Mouse (Mus musculus) ovary, postnatal 14 days (tissue): ENCODE measurements around the gene Nox4.

Experiments
- DNase-seq: peaks from one replicate; pipeline ENCODE4 v3.0.0; 2022; ENCODE audit warnings: low spot score

The Nox4 gene

DNA sequence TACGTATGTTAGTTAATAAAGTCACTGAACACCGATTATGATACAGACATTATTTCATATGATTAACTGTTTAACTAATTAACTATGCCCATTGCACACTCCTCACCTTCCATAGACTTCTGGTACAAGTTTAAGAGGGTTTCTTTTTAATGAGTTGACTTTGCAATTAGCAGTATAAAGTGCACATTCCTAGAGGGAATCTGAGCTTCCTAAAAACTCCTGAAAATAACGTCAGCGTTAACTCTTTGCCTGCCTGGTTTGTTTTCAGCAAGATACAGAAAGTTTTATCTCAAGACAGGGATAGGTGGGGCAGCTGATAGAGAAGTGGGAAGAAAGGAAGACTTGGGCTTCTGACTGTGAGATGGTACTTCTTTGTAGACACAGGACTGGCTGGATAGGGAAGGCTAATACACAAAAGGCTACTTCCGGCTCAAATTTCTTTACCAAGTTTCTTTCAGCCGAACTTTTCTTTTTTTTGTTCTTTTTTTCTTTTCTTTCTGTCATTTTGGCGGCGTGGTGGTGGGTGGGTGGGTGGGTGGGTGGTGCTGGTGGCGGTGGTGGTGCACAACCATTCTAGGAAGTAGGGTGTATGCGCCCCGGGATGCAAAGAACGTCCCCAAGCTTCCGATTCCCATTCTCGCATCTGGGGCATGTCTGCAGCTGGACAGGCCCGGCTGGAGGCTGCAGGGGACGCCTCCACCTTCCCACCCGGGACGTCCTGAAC is at the start of gene Nox4:
Gene Nox4 (plus strand): TSS at position 241 of the 724 bp plus-strand sequence.
- no peak for DNase-seq

DNA sequence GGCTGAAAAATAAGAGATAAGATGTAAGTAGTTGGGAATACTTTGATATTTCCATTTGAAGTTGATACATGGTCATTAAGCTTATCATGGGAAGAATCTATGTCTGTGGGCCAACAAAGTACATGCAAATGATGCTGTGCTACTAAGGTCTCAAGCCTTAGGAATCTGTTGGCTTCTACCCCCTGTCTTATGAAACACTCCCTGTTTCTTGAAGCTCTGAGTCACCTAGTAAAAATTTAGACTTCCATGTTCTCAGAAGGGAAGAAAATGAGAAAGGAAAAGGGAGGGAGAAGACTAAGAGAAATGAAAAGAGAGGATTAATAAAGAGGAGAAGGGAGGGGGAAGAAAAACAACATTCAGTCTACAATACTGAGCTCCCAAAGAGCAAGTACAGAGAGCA is 41.1 kb upstream of the Nox4 start:
- DNase-seq = no peak

DNA sequence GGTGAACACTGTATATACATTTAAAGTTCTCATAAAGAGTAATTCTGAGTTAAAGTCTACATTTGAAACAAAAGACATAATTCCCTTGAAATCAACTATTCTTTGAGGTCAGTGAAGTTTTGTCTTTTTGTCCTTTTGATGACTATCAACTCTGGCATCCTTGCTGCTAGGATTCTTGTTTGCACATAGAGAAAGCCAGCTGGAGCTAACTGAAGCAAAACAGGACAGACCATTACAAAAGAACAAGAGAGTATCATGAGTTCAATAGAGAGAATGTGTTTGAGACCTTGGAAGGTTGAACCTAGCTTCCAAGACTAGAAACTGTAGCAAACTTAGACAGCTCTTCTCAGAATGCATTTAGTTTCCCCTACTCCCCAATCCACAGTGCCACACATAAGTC is 24.2 kb upstream of the Nox4 start:
- no peak for DNase-seq

DNA sequence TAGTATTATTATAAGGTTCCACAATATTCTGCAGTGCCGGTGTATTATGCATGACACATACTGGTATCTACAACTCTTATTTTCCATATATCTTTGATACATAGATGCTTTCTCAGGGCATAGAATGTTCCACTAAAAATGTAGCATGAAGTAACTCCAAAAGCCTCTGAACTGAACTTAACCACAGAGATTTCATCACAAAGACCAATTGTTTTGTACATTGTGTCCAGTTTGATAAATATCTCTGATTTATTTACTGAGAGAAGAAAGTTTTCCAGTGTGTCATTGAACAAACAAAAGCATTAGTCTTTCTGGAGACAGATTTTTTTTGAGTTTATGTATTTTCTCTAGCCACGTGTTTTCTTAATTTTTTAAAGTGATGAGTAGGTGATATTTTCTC is 23.1 kb upstream of the Nox4 start:
- DNase-seq = no peak

DNA sequence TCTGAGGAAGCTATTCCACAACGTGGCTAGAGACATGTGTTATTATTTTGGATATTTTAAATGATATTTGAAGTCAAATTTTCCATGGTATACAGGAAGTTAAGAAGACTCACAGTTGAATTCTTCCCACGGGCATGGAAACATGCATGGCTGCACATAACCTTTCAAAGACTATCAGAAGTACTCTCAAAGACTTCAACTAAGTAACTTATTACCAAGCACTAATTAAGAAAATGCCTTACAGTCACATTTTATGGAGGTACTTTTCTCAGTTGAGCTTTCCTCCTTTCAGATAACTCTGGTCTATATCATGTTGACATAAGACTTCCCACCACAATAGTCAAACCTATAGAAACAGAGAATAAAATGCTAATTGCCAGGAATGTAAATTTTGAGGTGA is 20.3 kb upstream of the Nox4 start:
- DNase-seq = no peak

DNA sequence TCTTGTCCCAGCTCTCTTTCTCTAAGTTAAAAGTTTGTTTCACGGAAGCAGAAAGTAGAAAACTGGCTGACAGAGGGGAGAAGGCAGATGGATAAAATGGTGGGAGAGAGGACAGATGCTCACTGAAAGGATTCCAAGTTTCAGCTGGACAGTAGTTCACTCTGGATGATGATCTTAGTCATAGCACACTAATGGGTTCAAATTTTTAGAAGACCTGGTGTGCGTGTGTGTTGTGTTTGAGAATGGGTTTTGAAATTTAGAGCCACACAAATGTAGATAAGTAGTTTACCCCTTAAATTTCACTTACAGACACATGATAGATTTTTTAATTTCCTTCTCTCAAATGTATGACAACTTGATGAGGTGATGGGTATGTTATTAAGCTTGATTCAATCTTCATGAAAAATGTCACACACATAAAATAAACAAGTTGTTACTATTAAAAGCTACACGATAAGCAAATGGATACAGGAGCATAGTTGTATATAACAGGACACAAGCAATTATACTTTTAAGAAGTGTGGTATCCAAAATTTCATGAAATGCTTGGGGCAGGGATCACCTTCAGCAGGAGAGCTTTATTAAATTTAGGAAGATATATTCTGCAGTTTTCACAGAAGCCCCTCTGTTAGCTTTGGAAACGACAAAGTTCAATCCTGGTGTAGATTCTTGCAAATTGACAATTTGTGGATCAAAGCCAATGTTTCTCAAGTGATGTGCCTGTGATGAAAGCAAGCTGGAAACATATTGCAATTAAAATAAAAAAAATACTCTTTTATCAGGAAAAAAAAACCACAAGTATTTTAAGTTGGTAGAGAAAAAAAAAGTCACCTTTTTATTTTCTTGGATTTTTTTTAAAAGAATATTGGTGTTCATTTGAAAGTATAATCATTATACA is 18.6 kb upstream of the Nox4 start:
- no peak for DNase-seq

DNA sequence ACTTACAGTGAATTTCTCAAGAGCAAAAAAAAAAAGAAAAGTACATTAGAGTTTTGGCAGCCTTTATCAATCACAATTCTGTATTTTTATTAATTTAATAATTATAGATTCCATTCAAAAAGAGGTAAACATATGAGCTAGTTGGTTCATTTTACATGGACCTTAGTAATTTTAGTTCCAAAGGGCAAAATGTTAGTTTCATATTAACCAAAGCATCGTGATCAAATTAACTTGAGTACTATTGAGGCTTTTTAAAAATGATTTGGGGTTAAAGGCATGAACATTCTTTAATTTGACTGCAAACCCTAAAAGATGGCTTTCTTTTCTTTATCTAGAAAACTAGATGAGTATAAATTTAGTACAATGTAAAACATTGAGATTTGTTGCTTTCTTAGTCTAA is 16.4 kb upstream of the Nox4 start:
- no peak for DNase-seq

DNA sequence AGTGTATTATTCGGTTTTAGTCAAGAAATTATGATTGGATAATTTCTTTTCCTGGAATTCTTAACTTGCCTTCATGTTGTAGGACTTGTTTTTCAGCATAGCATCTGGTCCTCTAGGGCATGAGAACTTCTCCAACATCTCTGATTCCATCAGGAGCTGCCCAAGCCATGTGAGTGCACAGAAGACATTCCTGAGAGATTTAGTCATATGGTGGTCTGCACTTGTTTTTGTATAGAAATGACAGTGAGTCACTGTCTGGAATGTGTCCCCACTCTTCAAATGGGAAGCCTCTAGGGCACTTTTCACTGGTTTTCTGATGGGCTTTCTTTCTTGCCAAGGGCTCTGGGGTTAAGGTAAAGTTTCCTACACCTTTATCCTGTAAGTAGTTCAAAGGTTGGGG is 4.8 kb upstream of the Nox4 start:
- DNase-seq = no peak

DNA sequence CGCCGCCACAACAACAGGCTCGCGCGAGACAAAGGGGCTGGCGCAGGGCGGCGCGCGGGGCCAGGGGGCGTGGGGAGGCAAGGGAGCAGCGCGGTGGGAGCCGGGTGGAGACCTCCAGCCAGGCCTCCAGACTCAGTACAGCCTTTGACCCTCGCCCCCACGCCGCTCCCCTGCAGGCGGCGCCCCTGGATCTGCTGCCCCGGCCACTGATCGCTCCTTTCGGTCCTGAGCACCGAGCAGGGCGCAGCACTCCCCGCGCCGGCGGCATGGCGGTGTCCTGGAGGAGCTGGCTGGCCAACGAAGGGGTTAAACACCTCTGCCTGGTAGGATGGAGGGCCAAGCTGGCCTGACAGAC is 661 bp downstream of the Nox4 start:
- peak; percentile 34 for DNase-seq

DNA sequence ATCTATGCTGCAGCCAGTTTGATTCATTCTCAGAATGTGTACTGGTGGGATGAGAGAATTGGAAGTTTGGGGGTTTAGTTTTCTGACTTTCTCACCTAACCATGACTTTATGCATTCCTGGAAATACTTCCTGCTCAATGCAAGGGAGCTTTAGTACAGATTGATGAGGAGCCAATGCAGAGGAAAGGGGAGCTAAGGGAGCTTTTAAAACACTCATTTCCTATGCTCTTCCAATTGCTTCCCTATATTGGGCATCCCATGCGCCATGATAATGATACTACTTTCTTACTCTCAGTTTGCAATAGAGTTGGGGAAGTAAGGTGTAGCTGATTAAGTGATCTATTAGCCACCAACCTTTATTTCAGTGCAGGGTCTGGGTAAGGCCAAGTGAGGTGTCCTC is 1.0 kb downstream of the Nox4 start:
- no peak for DNase-seq

DNA sequence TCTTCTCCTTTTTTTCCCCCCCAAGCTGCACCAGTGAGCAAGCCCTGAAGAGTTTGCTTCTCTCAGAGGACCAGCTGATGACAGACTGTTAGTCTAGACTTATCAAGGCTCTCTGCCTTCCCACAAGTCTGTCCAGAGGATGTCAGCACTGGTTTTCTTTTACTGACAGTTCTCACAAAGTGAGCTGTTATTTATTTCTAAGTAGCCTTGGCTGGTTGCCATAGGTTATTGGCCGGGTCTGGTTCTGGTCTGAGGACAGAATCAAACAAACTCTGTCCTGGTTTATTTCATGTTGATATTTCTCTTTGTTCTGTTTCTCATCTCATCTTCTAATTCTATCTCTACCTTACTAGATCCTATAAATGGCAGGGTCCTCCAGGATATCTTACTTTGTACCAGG is 2.0 kb downstream of the Nox4 start:
- DNase-seq = no peak

DNA sequence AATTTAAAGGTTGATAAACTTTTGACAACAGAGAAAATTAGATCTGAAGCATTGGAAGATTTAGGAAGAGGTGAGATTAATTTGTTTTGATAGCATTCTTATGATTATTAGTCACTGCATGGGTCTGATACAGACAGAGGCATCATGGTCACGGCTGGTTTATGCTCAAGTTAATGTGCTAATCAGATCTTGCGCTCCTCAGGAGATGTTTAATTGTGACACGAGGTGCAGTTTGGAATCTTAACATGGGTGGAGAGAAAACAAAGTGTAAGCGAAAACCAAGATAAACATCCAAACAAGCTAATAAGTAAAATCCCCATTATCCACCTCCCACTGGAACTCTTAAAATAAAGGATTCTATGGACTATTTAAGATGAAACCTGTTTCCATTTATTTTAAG is 6.2 kb downstream of the Nox4 start:
- DNase-seq = no peak

DNA sequence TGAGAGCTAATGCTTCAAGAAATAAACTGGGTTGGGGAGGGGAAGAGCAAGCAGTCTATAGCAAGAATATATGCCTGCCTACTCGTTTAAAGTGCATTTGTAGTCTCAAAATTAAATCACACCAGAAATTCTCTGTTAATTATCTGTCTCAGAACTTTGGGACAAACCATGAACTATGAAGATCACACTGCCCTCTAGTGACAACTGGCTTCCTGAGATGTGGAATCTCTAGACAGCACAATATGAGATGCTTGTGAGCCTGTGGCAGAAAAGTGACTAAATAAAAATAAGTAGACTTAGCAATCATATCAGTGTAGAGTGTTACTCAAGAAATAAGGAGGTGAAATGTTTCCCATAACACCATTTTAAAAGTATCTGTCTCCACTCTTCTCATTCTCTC is 31.3 kb downstream of the Nox4 start:
- peak; percentile 7 for DNase-seq

DNA sequence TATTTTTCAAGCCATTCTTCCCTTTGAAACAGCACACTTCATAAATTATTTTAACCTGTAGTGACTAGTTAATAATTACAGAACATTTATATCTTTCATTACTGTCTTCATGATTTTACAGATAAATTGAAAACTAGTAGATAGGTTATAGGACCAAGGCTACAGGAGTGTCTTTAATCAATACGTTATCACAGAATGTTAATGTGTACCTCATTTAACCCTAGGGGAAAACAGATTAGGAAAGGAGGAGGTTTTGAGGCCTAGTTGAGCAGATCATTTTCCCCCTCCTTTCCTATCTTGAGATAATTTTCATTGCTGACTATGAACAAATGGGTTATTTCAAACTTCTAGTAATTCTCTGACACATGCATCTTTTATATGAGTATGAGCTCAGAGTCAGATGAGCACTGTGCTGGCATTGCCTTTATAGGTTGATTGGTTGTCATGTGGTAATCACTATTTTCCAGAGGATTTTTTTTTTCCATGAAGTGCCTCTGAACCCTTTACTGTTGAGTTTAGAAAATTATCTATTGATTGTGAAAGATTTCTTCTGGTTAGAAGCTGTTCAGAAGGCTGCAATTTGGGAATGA is 57.9 kb downstream of the Nox4 start:
- no peak for DNase-seq

DNA sequence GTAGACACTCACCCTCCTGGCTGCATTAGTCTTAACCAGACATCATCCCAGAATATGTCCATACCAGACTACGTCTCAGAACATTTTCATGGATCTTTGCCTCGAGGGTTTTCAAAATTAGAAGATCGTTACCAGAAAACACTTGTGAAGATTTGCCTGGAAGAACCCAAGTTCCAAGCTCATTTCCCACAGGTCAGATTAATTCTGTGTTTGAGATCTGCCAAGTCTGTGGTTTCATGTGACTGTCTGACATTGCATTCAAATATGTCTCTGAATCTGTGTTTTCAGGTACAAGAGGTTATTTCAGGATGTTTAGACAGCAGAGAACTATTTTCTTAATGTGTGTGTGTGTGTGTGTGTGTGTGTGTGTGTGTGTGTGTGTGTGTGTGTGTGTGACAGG is 75.7 kb downstream of the Nox4 start:
- no peak for DNase-seq

DNA sequence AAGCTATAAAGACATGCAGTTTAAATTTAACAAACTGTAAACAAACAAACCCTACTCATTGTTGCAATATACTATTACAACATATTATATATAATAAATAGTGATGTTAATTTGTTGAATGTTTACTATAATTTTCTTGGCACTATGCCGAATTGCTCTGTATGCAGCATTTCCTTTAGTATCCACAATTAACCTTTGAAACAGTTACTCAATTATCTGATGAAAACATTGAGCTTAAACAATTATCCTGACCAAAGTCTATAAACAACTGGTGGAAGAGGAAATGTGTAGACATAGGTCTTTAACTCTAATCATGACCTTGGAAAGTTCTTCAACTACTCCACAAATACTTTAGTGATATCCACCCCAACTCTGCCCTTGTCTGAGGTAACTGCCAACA is 76.2 kb downstream of the Nox4 start:
- no peak for DNase-seq

DNA sequence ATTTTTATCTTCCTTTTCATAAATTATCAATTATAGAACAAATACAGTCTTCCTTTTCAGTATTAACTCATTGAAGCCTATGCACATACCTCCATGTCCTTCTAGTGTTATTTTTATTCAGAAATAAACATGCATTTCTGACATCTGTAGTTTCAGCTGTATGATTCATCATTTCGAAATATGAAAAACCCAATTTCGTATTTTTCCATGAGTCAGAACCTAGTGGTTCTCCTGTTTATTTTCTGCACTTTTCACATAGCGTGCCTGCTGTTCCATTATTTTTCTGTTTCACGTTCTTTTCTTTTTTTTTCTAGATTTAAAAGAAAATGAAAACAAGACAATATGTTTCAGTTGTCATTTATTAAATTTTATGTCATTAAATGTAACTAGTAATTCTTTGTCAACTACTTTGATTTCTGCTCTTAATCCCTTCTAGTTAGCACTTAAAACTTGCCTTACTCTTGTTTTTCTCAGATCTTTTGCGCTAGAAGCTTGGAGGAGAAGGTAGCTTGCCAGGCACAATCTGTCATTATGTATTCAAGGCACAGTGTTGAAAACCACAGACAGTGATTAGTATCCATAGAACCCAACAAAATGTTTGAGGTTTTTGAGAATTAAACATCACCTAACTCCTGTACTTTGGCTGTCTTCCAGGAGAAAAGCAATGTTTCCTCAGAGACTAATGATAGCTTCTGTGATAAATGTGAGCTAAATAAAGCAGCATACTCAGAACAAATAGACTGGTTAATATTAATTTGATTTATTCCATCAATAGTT is 85.1 kb downstream of the Nox4 start:
- DNase-seq = no peak

DNA sequence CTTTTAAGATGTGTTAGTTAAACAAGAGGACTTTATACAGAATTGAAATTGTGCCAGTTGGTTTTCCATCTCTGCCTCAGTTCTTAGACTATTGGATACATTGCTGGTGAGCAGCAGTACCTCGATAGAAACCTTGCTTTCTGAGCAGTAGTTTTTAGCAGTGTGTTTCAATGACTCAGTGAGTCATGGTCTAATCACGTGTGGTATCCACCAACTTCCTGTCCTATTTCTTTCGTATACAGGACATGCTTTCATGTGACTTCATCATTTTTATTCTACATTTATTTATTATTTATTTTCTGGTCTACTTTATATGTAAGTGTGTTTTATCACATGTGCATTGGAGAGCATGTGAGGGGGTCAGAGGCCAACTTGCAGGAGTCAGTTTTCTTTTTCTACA is 99.7 kb downstream of the Nox4 start:
- DNase-seq = no peak

DNA sequence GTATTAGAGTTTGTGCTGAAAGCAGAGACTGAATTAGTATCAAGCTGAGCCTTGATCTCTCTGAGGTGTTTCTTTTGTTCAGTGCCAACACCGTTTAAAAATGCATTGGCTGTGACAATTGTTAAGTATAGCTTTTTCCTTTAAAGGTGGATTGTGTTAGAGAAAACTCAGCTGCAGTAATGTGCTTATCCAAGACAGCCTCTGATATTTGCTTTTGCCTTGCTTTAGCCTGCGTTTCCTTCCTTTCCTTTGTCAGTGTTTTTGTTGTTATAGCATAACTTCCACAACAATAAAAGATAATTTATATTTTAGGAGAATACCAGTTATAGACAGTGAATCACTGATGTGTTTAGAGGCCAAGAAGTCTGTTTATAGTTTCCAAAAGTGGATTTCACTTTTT is 106.9 kb downstream of the Nox4 start:
- no peak for DNase-seq

DNA sequence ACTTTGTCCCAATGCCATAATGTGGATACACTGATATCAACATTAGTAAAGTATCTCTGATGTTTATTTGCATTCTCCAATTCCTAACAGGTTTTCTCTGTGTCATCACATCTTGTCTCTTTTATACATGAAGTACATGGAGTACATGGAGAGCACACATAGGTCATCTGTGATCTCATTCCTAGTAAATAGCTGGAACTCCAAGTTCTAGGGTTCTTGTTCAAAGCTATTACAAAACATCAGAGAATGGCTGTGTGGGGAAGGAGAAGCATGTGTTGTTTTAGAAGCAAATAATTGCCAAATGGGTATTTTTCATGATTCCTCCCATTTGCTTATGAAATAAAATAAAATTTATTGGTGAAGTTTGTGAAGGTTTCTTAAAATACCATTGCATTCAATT is 121.9 kb downstream of the Nox4 start:
- DNase-seq = no peak

DNA sequence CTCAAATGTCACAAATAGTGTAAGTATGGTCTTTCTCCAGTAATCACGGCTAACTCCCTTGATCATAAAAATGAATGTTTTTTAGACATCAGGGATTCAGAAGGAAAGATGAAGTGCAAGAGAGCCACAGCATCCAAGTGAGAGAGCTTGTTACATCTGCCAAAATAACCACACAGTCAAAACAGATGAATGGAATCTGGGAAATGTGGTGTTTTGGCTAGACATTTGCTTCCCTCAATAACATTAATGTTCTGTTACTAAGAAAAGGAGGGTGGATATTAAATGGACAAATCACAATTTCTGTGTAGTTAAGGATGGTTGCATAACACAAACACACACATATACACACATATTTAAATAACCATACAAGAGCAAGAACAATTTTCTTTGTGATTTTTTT is 123.2 kb downstream of the Nox4 start:
- no peak for DNase-seq

DNA sequence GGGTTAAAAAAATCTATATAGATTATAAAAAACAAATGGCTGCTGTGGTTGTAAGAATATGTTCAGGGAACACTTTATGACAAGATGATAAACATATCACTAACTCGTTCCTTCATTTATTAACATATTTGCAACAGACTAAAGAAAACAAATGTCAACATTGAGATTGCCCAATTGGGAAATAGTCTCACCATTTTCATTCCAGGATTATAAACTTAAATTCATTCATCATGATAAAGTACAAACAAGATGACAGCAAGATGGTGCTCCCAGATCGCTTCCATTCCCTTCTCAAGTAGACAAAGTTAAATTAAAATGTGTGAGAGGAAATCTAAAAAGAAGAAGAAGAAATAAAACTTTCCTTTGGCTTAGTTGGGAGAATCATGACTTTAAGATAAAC is 124.9 kb downstream of the Nox4 start:
- DNase-seq = no peak

DNA sequence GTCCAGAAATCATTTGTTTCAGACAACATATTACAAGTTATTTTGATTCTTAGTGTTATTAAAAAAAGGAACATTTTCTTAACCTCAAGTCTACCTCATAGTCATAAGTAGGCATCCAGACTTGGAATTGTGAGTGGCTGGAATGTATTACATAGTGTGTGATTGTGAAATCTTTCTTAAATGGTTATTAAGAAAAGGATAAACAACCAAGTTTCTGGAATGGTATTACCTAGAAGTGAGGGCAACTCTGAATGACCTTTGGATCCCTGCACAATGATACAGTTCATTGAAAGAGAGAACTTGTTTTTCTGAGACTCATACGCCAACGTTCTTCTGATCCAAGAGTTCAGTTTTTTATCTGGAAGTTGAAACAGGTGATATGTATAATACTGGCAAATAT is 125.4 kb downstream of the Nox4 start:
- DNase-seq = no peak
